19 mouse cellular contexts compared by ENCODE assay signal in the genomic region with DNA sequence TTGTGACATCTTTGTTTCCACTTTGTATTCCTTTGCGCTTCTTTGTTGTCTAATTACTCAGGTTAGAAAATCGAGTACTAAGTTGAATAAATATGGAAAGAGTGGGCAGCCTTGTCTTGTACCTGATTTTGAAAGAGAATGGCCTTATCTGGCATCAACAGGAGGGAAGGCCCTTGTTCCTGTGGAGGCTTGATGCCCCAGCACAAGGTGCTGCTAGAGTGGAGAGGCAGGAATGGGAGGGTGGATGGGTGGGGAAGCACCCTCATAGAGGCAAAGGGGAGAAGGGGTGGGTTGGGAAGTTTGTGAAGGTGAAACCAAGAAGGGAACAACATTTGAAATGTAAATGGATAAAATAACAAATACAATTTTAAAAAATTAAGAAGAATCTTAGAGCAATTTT.
"Had no signal": no experiment of that assay in that cellular context is flagged by ENCODE, and none has a peak within 500 bp of the region (broad histone marks: within the 10 kb centered on the region; RNA-seq: fewer than 3 reads in every experiment).

No protein-coding gene starts in this region.

- H3K36me3 ChIP-seq: midbrain, embryonic 10.5 days; midbrain, embryonic 12.5 days; neural tube, embryonic 13.5 days; neural tube, embryonic 15.5 days had no signal

- H3K9ac ChIP-seq: lung, embryonic 14.5 days; midbrain, embryonic 12.5 days; neural tube, embryonic 13.5 days; neural tube, embryonic 15.5 days had no signal

- H3K27ac ChIP-seq: midbrain, embryonic 10.5 days; midbrain, embryonic 12.5 days; neural tube, embryonic 13.5 days; neural tube, embryonic 15.5 days had no signal

- H3K9me3 ChIP-seq: midbrain, embryonic 10.5 days; midbrain, embryonic 12.5 days; neural tube, embryonic 13.5 days; neural tube, embryonic 15.5 days had no signal

- H3K4me2 ChIP-seq: lung, embryonic 14.5 days; midbrain, embryonic 12.5 days; neural tube, embryonic 13.5 days; neural tube, embryonic 15.5 days had no signal

- DNase-seq: lung, adult 18-20 months; lung, embryonic 14.5 days; lung, postnatal 10 days; lung, postnatal 4 days; midbrain, embryonic 14.5 days; retina, postnatal 1 day; right cerebral cortex, adult 18-20 months; right cerebral cortex, postnatal 25 days; right cerebral cortex, postnatal 4 days; spleen, adult 18-20 months; thymus, adult 18-20 months; thymus, postnatal 14 days; thymus, postnatal 36 days had no signal

- H3K4me3 ChIP-seq: midbrain, embryonic 10.5 days; midbrain, embryonic 12.5 days; myocyte; neural tube, embryonic 13.5 days; neural tube, embryonic 15.5 days had no signal

- ATAC-seq: midbrain, embryonic 16.5 days had no signal

- H3K4me1 ChIP-seq: midbrain, embryonic 10.5 days; midbrain, embryonic 12.5 days; neural tube, embryonic 13.5 days; neural tube, embryonic 15.5 days had no signal

- H3K27me3 ChIP-seq: midbrain, embryonic 12.5 days; neural tube, embryonic 13.5 days; neural tube, embryonic 15.5 days had no signal
